ENCODE assay signal across 9 mouse cellular contexts in genomic region chr17:64956506-64956905, GRCm38 (mm10).
"Had no signal": no experiment of that assay in that cellular context is flagged by ENCODE, and none has a peak within 500 bp of the region (broad histone marks: within the 10 kb centered on the region; RNA-seq: fewer than 3 reads in every experiment).

No protein-coding gene starts in this region.

- H3K27me3 ChIP-seq: limb, embryonic 13.5 days; midbrain, embryonic 13.5 days; neural tube, embryonic 12.5 days; stomach, embryonic 15.5 days had no signal

- H3K9ac ChIP-seq: limb, embryonic 13.5 days; liver, embryonic 14.5 days; midbrain, embryonic 13.5 days; neural tube, embryonic 12.5 days; stomach, embryonic 15.5 days had no signal

- DNase-seq: kidney, adult 11 months; kidney, postnatal 10 days; lung, adult 18-20 months; thymus, postnatal 36 days had no signal

- ATAC-seq: midbrain, embryonic 13.5 days had no signal

- H3K9me3 ChIP-seq: limb, embryonic 13.5 days; midbrain, embryonic 13.5 days; neural tube, embryonic 12.5 days; stomach, embryonic 15.5 days had no signal

- H3K27ac ChIP-seq: limb, embryonic 13.5 days; liver, embryonic 14.5 days; midbrain, embryonic 13.5 days; neural tube, embryonic 12.5 days; stomach, embryonic 15.5 days had no signal

- H3K4me3 ChIP-seq: limb, embryonic 13.5 days; midbrain, embryonic 13.5 days; neural tube, embryonic 12.5 days; stomach, embryonic 15.5 days had no signal

- H3K36me3 ChIP-seq: limb, embryonic 13.5 days; midbrain, embryonic 13.5 days; neural tube, embryonic 12.5 days; stomach, embryonic 15.5 days had no signal

- H3K4me2 ChIP-seq: limb, embryonic 13.5 days; midbrain, embryonic 13.5 days; neural tube, embryonic 12.5 days; stomach, embryonic 15.5 days had no signal

- H3K4me1 ChIP-seq: limb, embryonic 13.5 days; neural tube, embryonic 12.5 days; stomach, embryonic 15.5 days had no signal
